Mouse (Mus musculus): ENCODE measurements around the gene Rai1.

The Rai1 gene

DNA sequence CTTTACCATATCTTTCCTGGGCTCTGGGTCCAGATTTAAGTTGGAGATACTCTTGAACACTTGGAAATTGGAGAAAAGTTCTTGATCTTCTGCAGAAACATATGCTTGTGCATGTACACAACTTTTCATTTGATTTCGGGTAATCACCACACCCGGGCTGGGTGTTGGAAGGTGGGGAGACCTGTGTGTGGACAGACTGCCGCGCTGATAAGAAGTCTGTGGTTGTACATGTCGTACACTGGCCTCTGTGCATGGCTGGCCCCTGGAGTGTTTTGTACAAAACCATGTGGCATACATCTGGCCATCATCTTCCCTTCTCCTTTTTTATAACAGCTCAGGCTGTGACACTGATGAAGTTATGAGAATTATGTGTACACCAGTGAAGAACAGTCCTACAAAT lies 55.1 kb downstream of the Rai1 start:
- intact Hi-C loops (cut with DNase I), result no loop called here

DNA sequence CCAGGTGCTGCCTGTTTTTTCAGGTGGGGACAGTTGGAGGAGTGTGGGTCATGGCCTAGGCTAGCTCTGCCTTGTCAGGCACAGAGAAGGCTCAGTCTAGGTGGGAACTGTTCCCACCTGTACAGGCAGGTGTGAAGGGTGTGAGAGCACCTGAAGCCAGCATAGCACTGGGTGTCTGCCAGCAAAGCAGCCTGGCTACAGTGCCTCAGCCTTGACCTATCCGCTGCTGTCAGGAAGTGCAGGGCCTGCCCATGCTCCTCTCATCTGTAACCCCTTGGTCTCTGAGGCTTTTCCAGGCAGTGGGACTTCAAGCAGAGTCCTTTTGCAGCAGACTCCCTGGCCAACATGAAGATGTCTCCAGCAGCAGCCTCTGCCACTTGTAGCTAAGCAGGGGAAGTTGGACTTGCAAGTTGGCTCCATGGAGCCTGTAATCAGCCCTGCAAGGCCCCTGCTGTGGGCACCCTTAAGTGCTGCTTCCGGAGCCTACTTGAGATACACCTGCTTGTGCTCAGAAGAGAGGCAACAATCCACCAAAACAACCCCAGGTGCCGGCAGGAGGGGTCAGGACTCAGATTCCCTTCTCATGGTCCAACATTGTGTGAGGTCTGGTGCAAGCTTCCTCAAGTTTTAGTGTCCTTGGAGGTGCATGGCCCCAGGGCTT lies 55.8 kb downstream of the Rai1 start:
- intact Hi-C loops (cut with DNase I), result no loop called here

DNA sequence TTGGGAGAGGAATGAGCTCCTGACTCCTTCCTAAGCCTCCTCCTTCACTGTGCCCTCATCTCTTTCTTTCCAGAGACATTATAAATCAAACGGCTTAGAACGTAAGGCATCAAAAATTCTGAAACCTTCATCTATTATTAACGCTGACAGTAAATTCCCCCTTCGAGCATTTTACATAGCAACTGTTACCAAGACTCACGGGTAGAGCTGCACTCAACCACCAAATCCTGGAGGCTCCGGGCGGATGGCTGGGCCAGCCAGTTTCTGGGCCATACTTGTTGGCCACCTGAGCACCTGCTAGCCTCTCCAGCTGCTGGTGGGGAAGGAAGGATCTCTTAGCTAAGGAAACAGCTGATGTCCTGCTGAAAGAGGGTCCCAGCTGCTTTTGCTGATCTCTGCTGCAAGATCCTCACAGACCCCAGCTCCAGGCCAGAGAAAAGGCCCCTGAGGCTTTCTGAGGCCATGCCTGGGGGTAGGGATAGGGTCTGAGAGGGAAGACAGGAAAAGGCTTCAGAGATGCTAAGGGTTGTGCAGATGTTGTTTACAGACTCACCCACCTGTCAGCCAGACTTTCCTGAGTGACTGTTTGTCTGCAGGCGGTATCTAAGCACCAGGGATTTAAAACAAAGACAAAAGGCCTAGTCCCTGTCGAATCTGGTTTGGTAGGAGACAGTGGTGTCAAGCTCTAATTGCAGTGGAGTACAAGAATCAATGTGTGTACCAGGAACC lies 56.5 kb downstream of the Rai1 start:
- intact Hi-C loops (cut with DNase I), result no loop called here

DNA sequence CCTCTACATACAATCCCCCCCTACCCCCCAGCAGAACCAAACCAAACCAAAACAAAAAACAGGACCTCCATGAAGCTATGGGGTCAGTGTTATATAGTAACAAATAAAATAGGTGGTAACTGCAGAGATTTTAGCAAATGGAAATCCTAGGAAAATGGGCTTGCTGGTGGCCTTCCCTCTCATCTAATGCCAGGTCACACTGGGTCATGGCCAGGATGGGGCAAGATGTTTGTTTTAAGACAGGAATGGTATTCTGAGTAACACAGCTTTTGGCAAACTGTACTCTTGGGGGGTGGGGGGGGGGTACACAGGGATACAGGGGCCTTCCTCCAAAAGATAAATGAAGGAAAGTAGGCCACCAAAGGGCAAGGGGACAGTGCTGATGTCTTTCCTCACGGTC lies 57.7 kb downstream of the Rai1 start:
- intact Hi-C loops (cut with DNase I), result no loop called here

DNA sequence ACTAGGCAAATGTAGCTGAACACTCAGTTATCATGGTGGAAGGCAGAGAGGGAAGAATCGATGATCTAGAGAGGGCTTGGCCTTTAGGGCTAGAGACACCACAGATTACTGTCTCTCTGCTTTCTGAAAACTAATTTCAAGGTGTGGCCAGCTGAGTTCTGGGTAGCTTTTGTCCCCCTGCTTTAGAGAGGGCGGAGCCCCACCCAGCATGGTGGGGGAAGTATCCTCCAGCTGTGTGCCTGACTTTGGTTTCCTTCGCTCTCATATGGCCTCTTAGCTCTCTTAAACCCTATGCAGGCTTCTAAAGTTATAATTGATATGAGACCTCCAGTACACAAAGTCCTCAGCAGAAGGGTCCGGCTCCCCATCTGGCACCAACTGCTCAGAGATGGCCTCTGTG lies 58.5 kb downstream of the Rai1 start:
- intact Hi-C loops (cut with DNase I), result no loop called here

DNA sequence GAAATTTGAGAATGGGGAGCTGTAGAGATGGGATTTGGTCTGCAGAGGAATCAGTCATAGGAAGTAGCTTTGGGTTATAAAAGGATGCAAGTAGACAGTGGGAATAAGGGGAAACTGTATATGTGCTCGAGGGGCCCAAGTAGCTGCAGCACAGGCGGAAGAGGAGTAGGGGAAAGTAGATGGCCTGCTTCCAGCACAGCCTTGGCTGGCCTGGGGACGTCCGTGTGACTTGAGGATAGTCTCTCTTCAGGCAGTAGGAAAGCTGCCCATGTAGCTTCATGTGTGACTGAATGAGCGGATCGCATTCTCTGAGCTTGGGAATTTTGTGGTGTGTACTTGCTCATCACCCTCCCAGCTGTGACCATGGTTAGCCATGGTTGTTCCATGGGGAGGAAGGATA lies 59.6 kb downstream of the Rai1 start:
- intact Hi-C loops (cut with DNase I), result no loop called here

DNA sequence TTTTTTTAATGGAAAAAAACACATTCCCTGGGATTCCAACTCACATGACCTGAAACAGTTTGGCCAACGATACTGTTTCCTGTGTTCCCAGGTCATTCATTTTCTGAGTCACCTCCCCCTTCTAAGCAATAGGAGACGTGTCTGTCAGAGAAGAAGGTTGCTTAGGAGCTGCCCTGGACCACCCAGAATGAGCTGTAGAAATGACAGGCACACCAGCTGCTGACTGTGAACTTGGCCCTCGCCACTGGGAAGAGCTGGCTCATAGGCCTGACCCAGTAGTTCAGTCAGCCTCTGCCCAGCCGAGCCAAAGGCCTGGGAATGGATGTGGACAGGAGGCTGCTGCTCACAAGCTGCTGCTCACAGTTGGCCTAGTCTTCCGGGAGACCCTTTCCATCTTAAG lies 60.3 kb downstream of the Rai1 start:
- intact Hi-C loops (cut with DNase I), result no loop called here

DNA sequence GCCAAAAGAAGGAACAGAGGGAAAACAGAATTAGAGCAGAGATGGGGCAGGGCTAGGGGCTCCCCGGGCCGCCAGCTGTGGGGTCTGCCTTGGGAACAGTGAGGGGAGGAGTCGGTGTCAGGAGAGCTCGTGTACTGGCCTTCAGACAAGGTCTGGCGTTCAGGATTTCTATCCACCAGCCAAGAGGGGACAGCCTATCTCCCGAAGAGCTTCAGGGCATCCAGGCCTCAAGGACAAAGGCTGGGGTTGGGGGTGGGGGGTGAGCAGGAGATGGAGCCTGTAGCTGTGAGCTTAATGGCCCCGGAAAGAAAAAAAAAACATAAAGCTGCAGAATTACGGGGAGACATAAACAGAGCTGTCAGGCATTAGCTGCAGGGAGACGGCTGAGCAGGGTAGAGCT lies 64.0 kb downstream of the Rai1 start:
- intact Hi-C loops (cut with DNase I), result no loop called here

DNA sequence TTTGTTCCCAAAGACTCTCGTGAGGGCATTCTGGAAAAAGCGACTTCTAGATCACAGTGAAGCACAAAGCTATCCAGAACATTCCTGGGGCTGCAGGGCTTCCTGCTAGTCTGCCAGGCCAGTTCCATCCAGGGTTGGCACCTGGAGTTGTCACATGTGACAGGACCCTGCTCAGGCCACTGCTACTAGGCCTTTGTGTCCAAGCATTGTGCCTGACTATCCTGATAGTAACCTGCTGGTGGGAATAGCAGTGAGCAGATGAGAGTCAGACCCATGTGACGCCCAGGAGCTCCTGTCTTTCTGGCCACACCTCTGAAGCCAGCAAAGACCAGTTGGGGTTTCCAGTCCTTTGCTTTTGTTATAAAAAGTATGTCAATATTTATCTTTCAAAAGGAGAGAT lies 67.3 kb downstream of the Rai1 start:
- intact Hi-C loops (cut with DNase I), result no loop called here

DNA sequence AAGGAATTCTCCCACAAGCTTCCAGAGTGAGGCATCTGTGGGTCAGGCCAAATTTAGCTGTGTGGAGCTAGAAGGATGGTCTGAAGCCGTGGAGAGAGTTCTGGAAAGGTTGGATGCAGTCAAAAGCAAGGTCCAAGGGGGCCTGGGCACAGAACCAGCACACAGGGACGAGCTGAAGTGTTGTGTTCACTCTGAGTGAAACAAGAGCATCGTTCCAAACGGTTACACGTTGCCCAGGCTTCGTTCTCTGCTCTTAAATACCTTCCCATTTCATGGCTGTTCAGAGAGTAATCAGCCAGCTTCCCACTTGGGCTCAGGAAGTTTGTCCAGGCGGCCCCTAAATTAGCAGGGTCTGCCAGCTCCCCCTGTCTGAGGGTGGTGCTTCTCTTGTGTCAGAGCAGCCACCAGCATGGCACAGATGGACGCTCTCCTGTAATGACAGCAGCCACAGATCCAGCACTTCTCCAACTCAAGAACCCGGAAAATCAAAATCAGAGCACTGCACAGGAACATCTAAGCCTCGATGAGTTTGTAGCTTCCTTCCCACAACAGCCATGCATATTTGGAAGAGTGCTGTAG lies 68.9 kb downstream of the Rai1 start:
- intact Hi-C loops (cut with DNase I), result no loop called here

DNA sequence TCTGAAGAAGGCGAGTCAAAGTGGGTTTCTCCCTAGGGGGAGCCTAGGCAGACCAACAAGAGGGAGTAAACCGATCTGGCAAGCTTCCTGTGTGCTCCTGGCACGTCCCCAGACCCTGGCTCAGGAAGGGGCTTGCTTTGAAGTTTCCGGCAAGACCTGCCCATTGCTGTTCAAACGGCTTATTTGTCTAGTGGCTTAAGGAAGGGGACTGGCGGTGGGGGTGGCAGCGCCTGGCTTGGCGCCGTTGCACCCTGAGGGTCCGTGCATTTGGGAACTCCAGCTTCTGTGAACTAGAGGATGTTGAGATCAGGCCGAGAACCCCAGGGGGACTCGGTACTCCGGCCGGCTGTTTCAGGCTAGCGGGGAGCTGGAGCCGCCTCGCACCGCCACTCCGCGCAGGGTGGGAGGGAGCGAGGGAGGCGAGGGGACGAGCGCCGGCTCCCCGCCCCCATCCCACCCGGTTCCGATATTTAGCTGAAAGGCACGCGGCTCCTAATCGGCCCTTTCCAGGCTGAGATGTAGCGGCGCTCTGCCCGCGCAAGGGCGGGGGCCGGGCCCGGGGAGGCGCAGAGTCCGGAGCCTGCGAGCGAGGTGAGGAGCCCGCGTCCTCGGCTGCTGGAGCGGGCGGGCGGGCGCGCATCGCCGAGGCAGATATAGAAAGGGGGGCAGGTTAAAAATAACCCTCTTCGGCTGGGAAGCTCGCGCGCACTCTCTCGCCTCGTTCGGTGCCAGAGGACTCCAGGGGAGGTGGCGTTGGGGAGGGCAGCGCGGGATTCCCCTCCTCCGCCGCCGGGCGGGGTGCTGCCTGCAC lies 70.8 kb downstream of the Rai1 start:
- intact Hi-C loops (cut with DNase I), result loop anchor here (5.0 kb wide), 2 partner anchors 33 to 68 kb away; partner anchors contain the start of gene Rai1

DNA sequence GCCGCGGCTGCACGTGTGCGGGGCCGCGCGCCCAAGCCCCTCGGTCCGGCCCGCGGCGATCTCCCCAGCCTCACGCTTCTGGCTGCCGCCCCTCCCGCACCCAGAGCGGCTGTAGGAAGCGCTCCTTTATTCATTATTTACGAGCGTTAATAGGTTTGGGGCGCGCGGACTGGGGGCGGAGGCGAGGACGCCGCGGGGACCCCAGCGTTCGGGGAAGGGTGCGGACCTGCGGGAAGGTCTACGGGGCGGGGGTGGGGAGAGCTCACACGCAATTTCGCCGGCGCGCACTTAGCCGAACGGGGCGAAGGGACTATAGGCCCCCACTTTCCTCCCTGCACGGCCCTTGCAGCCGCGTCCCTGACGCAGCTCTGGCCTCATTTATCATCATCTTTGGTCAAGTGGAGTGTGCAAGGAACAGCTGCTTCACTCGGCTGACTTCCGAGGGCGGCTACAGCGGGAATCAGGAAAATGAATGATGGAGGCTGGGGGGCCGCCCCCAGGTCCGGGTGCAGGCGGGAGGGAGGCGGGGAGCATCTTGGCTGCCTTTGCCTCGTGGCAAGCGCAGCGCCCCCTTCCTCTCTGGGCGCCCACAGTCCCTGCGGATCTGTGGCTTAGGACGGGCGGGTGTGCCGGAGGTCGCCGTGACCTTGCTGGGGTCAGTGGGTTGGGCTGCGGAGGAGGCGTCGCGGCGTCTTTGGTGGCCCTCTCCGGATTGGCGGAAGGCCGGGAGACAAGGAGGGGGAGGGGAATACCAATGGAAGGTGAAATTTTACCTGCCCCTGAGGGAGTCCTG lies 71.6 kb downstream of the Rai1 start:
- intact Hi-C loops (cut with DNase I), result loop anchor here (5.0 kb wide), 2 partner anchors 34 to 69 kb away; partner anchors contain the start of gene Rai1

DNA sequence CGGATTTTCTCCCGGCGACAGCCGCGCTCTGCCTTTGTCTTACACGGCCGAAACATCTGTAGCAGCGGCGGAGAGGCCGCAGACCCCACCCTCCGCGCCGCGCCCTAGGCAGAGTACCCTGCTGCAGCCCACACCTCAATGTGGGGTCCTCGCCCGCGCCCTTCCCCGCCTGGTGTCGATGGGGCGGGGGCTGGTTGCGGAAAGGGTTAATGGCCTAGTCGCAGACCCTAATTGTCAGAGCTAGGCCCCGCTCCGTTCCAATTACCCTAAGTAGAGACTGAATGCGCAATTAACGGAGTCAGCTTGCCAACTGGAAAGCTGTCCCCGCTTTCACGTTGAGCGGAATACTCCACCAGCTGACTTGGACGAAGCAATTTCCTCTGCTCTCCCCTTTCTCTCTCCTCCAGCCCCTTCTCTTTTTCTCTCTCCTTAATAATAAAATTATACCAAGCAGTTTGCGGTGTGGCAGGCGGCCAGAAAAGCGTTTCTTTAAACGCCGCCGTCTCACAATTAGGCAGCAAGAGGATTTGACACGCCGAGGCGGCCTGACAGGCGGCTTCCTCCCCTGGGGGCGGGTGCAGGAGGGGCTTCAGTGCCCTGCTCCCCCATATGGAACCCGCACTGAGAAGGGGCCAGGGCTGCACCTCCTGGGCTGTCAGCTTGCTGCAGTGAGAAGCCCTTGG lies 72.3 kb downstream of the Rai1 start:
- intact Hi-C loops (cut with DNase I), result loop anchor here (5.0 kb wide), 2 partner anchors 35 to 70 kb away; partner anchors contain the start of gene Rai1

DNA sequence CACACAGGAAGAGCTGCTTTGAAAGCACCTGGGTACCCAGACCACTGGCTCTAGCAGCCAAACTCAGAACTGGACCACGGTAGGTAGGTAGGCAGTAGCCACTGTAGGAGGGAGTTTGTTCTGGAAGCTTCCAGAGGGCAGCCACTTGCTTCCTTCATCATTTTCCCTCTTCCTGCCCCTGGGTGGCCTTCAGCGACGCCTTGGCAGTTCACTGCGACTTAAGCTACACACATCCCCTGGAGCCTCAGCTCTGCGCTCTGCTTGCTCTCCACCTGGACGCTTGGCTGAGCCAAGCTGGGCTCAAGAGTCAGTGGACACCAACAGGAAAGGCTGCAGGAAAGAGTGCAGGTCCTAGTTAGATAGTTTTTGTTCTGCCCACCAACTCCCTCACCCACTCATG lies 73.2 kb downstream of the Rai1 start:
- intact Hi-C loops (cut with DNase I), result loop anchor here (5.0 kb wide), 2 partner anchors 36 to 71 kb away; partner anchors contain the start of gene Rai1

DNA sequence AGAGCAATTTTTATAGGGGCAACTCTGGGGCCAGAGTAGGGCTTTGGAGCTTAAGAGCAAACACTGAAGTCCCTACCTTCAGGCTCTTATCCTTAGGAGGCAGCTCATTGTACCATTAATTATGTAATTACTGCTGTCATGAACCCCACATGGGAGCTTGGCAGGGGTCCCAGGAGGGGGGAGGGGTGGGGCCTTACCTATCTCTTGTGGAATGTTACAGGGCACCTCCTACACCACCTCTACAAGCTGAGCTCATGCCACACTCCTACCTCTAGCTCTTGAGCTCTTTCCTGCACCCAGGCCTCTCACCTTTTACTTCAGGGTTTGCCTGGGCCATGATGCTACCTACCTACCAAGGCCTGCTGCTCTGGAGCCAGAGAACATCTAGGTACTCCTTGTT lies 73.7 kb downstream of the Rai1 start:
- intact Hi-C loops (cut with DNase I), result loop anchor here (5.0 kb wide), 2 partner anchors 36 to 71 kb away; partner anchors contain the start of gene Rai1

DNA sequence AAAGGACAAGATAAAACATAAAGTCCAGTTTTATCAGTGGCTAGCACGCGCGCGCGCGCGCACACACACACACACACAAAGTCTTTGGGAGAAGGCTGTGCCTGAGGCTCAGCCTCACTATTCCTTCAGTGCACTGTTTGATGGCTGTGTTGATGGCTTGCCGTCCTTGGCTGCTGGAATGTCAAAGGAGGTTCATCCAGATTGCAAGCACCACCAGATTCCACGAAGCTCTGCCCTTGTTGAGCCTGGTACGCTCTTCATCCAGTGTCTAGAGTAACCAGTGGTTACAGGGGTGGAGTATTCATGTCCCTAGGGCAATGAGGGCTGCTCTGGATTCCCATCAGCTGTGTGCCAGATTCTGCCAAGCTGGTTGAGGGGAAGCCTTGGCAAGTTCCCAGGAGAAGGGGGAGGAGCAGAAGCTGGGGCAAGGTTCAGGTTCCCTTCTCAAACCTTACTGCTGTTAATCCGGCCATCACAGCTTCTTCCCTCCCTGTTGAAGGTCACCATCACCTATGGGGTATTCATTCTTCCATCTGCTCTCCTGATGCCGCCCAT lies 77.4 kb downstream of the Rai1 start:
- intact Hi-C loops (cut with DNase I), result no loop called here

DNA sequence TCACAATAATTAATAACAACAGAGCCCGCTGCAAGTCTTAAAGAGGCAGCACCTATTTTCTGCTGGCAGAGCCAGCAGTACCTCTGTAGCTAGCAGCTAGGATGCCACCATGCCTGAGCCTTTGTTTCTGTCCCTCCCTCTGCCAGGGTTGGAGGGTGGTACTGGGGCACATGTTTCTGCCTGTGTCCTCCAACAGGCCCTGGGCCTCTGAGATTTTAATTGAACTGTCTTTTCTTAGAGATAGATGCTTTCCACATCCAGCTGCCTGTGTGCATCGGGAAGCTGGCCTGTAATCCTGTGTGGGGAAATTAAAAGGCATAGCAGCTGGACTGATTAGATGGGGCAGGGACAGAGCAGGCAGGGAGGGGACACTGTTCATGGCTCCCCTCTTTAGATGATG lies 77.9 kb downstream of the Rai1 start:
- intact Hi-C loops (cut with DNase I), result no loop called here

DNA sequence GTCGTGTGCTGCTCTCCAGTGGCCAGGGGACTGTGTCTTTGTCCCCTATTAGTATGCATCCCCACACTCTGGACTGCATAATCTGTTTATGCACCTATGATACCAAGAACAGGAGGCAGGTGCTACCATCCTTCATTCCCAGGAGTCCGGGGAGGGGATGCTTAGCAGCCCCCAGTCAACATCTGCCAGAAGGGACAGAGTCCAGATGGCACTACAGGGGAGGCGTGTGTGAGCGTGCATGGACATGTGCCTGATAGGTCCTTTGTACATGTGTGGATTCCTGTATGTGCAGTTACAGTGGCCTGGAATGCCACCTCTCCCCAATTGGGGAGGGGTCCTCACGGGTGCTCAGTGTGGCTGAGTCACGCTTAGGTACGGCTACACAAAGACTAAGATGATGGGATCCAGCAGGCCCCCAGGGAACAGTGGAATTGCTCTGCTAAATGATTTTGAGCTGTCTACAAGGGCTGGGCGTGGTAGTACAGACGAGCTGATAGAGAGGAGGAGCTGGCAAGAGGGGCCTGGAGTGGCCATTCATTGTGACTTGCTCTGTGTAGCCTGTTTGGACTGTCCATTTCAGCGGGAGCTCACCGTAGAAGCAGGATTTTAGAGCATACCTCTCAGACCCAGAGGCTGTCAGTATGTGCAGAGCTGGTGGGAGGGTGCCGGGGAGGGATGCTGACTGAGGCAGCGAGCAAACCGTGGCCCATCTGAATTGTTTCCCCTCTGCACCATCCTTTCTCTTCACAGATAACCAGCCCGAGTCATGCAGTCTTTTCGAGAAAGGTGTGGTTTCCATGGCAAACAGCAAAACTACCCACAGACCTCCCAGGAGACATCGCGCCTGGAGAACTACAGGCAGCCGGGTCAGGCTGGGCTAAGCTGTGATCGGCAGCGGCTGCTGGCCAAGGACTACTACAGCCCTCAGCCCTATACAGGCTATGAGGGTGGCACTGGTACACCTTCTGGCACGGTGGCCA lies 79.8 kb downstream of the Rai1 start:
- intact Hi-C loops (cut with DNase I), result no loop called here
